Mouse (Mus musculus) erythroid progenitor cell, adult 5-6 weeks (primary cell): ENCODE data around the gene Prickle2. TPM values are rescaled to one million over a fixed set of nuclear protein-coding genes. Genes with fewer than 3 reads are reported as not detected.

Experiments used
- ATAC-seq: replicated peaks from 2 replicates; pipeline ENCODE4 v1.8.0; 2016; ENCODE audit warnings: moderate number of reproducible peaks, mild to moderate bottlenecking, moderate TSS enrichment, inconsistent platforms; ENCODE audit not compliant: poor library complexity, low FRiP score, severe bottlenecking
- total RNA-seq, 2 experiments: library from RNA; stranded (forward) in 1 of 2; stranded (reverse) in 1 of 2; fragments of 150-400 nt in 1 of 2; fragments of 186-747, 209-891 nt in 1 of 2; gene quantifications; 2 replicates each; pipeline versions ENCODE4 v1.2.3 to v1.2.4; 2015 to 2017; ENCODE audit warnings: low replicate concordance in 2 of 2

Gene Prickle2
- total RNA-seq, 2 experiments from 2014 or later = not detected

- no peak for ATAC-seq
Observed at GRCm38 (mm10) chr6:92467343-92467742, 238.6 kb downstream of the Prickle2 start.

DNA sequence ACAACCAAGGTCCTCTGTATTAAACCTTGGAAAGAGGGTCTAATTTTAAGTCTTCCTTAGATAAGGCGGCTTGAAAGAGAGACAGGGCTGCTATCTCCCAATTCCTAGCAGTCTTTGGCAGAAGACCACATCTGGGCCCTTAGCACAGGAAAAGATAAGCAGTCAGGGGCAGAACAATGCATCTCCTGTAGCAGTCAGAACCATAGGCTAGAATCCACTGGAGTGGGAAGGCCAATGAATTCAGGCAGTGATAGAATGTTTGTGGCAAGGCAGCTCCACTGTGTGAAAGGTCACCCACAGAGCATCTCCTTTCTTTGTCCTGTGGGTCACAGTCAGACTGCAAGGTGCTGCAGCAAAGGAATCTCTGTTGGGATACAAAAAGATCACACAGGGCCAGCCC is 240.3 kb downstream of the Prickle2 start:
- ATAC-seq = no peak

GRCm38 (mm10) chr6:92464781-92465337 is 241.1 kb downstream of the Prickle2 start:
- no peak for ATAC-seq

DNA sequence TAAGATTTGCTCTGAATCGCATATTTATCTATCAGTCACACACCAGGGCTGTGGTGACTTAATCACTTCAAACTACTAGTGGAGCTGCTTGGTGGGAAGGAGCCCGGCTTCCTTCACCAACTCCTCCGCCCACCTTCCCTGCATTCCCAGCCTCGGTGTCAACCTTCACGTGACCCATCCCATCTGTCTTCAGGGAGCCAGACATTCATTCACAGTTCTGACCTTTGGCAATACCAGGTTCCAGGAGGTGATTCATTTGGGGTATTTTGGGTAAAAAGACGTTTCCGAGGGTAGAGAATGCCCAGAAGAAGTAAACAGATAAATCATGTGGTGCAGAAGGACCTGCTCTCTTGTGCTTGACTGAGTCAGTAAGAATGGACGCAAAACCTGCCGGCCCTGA is 242.2 kb downstream of the Prickle2 start:
- ATAC-seq = no peak

DNA sequence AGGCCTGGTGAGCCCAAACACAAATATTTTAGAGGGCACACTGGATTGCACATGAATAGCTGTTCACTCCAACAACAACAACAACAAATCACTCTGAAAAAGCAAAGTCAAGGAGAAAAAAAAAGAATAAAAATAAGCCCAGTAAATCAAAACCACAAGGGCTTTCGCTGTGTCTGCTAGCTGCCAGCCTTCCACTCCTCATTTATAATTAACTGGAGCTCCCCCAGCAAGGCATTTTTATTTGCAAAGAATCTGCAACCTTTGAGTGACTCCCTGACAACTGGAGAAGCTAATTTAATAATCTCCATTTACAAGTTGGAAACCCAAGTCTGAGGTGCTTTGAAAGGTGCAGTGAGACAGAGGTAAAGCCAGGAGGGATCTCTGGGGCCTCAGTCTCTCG is 245.2 kb downstream of the Prickle2 start:
- no peak for ATAC-seq

GRCm38 (mm10) chr6:92458026-92458425 is 247.9 kb downstream of the Prickle2 start:
- no peak for ATAC-seq

DNA sequence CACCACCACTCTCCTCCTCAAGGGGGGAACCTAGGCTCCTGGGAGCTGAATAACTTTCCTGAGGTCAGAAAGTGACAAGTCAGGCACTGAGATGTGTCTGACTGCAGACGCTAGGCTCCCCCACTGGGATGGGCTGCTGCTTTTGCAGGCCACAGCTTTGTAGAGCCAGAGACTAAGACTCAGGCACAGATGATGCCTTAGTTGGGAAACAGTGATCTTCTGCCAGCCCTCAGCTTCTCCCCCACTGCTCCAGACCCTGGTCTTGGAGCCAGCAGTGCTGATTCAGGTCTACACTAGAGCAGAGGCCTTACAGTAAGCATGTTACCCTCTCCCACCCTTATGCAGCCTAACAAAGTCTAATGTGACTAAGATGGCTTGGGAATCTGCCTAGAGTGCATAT is 254.5 kb downstream of the Prickle2 start:
- ATAC-seq = no peak

DNA sequence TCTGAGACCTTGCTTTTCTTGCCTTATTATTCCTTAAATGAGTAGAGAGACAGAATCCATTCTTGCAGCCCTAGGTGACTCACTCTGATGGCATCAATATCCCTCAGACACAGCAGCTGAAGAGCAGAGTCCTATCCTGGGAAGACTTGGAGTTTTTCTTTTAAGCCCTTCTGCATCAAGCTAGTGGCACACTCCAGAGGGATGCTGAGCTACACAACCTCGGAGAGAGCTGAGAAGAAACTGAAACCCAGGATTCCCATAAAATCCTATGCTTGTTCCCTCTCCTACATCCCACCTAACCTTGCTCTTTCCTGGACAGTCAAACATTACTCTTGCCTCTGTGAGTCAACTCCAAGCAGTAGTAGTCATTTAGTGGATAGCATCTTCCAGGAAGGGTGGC is 256.0 kb downstream of the Prickle2 start:
- ATAC-seq = no peak

DNA sequence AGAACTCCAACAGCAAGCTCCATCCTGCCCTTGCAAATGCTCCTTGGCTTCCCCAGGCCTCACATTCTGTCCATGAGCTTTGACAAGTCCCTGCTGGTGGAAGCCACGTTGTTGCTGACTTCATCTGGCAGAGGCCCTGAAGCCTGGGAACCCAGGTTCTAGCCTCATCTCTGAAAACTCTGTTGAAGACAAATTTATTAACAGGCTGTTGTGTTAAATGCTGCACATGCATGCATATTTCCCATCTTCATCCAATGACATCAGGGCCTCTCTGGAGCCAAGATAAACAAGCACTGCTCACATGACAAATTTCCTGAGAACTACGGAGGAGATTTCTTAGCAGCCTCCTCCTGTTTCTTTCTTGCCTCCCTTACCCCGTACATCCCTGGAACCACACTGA is 259.3 kb downstream of the Prickle2 start:
- ATAC-seq = no peak

DNA sequence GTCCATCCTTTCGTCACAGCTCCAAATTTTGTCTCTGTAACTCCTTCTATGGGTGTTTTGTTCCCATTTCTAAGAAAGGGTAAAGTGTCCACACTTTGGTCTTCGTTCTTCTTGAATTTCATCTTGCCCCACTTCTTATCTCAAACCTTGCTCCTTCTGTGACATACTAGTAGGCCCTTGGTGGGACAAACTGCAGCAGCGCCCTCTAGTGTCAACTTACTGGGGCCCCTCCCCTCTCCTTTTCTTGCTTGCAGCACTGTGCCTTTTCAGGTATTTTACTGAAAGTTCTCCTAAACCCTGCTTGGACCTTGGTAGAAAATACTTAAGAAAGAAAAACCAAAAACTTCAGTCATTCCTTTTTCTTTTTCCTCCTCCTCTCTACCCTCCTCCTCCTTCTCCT is 264.8 kb downstream of the Prickle2 start:
- ATAC-seq = no peak

DNA sequence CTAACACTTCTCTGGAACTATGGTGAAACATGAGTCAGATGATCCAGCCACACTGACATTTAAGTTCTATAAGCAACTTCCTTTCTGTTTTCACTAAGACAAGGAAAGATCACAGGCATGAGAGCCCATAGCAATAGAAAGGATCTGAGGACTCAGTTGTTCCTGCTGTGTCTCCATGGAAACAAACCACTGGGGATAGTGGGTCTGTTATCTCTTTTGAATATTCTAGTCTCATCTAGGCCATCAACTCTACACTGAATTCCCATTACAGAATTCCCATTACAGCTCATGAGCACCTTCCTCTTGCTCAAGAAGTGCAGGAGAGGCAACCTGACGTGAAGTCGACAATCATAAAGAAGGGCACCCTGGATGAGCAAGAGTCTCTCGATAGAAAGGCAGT is 265.7 kb downstream of the Prickle2 start:
- ATAC-seq = no peak

DNA sequence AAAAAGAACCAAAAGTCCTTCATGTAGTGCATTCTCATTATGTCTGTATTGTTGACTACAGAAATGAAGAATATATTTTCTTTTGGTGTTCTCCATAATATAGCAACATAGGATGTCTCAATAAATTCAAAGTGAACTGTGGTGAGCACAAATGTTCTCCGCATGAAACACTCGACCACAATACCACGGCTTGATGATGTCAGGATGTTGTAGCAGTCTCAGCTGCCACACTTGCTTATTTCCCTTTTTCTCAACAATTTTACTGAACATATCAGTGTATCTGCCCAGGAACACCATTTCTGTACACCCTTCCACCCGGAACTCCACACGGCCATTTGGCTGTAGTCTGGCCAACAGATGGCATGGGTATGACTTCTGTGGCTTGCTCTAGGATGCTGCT is 273.8 kb downstream of the Prickle2 start:
- ATAC-seq = no peak

GRCm38 (mm10) chr6:92427406-92428171 is 278.4 kb downstream of the Prickle2 start:
- no peak for ATAC-seq

- no peak for ATAC-seq
Observed at GRCm38 (mm10) chr6:92425901-92426300, 280.1 kb downstream of the Prickle2 start.

- ATAC-seq = no peak
Observed at GRCm38 (mm10) chr6:92425476-92425875, 280.5 kb downstream of the Prickle2 start.

GRCm38 (mm10) chr6:92424991-92425390 is 281.0 kb downstream of the Prickle2 start:
- no peak for ATAC-seq

DNA sequence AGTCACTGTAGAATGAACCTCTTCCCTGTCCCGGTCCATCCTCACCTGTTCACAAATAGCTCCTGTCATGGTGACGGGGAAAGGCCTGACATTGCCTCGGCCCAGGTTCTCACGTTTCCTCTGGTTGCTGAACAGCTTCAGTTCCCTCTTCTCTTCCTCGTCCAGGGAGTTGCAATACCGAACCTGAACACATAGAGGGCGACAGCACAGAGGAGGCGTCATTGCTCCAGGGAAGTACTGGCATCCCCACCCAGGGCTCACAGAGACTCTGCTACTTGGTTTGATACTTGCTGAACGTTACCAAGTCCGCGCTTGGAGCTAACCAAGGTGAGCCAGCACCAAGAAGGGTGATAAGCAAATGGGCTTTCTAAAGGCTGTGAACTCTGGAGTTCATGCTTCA is 283.7 kb downstream of the Prickle2 start:
- ATAC-seq = no peak

GRCm38 (mm10) chr6:92420106-92420505 is 285.8 kb downstream of the Prickle2 start:
- no peak for ATAC-seq

DNA sequence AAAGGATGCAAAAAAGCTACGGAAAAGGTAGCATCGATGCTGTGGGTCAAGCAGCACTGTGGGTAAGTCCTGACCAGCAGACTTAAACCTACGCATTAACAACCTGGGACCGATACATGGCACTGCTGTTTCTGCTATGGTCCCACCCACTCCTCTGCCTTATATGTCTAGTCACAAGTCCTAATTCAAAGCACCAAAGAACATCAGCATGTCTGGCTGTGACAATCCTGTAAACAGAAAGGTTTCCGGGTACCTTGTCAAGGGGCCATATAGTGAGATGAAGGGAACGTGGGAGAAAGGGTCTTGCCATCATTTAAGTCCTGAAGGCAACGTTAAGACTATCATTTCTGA is 290.6 kb downstream of the Prickle2 start:
- ATAC-seq = no peak

- ATAC-seq = no peak
Observed at GRCm38 (mm10) chr6:92414478-92415404, 291.2 kb downstream of the Prickle2 start.

GRCm38 (mm10) chr6:92413982-92414381 is 292.0 kb downstream of the Prickle2 start:
- no peak for ATAC-seq
